Mouse (Mus musculus) mature B cell (primary cell): Measurements from ENCODE around the gene Gars.

Experiments
- in situ Hi-C: fragments of 300-500 bp; cut with MboI; formaldehyde crosslinking; loops from 2 replicates; pipeline ENCODE4 v1.14.3; 2019

Gars gene

DNA sequence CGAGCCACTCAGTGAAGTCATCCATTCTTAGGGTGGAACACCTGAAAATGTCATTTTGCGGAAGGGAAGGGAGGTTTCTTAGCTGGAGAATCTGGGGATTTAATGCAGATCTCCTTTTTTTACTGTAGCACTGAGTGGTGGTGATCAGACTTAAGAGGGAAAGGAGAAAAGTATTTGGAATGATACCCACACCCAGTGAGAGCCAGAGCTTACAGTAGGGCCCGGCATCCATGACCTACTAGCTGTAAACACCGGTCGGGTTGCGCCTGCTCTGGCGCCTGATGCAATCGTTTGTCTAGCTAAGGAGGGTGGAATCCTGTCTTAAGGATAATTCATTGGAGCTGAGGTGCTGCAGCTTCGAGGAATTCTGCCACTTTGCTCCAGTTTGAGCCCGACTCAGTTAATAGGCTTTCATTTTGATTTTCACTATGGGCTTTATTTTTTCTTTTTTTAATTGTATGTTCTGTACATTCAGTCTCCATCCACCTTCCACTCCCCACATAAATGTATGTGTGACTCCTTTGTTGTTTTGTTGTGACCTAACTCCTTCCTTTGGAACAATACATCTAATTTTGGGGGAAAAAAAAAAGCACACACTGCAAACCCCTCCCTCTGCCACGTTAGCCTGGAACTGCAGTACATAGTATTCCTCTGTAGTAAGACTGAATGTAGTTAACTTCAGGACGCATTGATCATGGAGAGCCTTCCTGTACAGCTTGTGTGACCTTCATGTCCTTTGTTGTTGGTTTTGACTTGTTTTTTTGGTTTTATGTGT is 1.1 kb downstream of the Gars start:
- in situ Hi-C loops, result no loop called here

DNA sequence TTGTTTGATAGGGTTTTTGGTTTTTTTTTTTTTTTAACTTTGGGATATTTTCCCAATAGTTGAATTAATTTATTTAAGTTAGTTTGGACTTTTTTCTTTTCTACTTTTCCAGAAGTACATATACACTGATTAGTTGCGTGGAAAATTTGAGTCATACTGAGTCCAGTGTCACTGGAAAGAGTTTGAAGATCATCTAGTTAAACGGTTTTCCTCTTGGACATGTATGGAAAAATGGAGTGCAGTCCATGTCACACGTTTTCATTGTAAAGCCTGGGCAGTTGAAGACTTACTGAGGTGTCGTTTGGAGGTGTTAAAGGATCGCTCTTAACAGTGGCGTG is 1.6 kb downstream of the Gars start:
- in situ Hi-C loops, result no loop called here

DNA sequence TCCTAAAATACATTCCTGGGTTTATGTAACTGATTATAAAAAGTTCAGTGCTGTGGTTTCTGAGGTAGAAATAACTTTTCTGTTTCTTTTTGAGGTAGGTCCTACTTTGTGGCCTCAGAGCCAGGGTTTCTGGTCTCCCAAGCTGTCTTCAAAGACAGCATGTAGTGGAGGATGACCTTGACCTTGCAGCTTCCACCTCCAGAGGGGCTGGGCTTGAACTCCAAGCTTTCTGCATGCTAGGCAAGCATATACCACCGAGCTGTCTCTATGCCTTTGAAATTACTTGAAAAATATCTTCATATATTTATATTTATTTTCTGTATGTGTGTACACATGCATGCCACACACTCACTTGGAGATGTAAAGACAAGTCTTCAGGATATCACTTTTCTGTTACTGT is 2.2 kb downstream of the Gars start:
- in situ Hi-C loops, result no loop called here

DNA sequence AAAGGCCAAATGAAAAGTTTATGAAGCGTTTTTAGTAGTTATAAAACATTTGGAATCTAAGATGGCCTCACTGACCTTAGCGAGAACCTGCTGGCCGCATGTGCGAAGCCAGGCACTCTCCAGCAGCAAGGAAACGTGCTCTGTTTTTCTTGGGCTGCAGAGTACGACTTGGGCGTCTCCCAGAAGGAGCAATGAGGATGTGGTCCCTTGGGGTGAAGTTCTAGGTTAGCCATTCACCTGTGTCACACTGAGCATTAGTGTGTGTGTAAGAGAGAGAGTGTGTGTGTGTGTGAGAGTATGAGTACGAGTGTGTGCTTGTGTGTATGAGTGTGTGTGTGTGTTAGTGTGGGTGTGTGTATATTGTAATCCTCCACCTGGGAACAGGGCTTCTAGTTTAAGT is 5.4 kb downstream of the Gars start:
- in situ Hi-C loops, result no loop called here

DNA sequence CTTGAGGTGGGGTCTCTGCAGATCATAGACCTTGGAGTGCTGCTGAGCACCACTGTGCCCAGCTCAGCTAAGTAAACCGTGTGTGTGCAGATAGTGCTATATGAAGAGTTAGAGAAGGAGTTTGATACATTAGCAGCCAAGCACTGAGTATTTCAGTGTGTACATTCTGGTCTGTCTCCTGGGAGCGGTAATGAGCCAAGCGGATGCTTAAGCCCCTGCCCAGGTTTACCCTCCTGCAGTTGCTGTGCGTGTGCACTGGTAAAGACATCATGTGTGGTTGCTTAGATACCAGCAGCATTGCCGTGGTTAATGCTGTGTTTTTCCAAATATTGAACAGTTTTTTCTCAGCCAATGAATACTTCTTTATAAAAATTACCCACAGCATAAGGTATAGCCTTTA is 6.7 kb downstream of the Gars start:
- in situ Hi-C loops, result no loop called here

DNA sequence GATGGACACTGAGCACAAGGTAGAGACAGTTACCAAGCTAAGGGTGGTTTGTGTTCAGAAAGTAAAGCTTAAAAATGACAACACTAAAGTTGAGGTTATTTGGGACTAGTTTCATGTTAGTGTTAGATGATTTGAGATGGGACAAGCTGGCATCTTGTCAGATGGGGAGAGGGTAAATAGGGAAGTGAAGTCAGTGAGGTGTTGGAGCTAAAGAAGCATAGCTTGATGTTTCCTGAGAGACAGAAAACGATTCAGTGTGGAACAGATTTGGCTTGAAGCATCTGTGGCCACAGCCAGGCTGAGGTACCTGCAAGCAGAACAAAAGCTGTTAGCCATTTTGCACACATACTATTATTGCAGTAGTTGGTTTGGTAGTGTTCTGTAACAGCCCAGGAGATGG is 7.5 kb downstream of the Gars start:
- in situ Hi-C loops, result no loop called here

- in situ Hi-C loops, result no loop called here
Measured at GRCm38 (mm10) chr6:55049186-55049585, 11.4 kb downstream of the Gars start.

- in situ Hi-C loops, result no loop called here
Measured at GRCm38 (mm10) chr6:55054491-55054890, 16.7 kb downstream of the Gars start.

DNA sequence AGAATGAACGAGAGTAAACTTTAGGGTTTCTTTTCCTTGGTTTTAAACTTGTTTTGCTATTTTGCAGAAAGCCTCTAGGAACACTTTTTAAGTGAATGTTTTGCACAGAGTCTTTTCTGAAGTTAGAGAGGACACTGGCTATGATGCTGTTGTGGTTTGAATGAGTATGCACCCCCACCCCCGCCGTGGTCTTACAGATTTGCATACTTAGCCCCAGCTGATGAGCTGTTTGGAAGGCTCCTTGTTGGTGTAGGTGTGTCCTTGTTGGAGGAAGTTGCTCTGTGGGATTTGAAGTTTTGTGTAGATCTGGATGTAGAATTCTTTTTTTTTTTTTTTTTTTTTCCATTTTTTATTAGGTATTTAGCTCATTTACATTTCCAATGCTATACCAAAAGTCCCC is 19.6 kb downstream of the Gars start:
- in situ Hi-C loops, result no loop called here

DNA sequence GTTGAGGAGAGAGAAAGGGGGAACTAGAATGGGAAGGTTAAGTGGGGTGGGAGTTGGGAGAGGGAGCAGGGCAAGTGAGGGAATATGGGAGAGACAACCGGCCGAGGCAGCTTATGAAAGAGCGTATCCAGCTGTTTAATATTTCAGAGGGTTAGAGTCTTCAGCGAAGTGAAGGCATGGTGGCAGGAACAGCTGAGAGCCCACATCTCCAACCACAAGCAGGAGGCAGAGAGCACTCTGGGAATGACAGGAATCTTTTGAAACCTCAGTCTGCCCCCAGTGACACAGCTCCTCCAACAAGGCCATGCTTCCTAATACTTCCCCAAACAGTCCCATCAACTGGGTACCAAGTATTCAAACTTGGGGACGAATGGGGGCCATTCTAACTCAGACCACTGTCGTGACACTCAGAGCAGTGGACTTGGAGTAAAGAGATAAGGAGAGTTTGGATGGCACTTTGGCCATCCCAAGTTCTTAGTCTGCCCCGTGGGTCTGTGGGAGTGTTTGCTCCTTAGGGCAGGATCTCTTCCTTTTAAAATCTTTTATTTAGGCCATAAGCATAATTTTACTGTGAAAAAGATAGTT is 22.5 kb downstream of the Gars start:
- in situ Hi-C loops, result no loop called here

- in situ Hi-C loops, result no loop called here
Measured at GRCm38 (mm10) chr6:55061328-55061727, 23.5 kb downstream of the Gars start.

GRCm38 (mm10) chr6:55062200-55062599 is 24.4 kb downstream of the Gars start:
- in situ Hi-C loops, result no loop called here

DNA sequence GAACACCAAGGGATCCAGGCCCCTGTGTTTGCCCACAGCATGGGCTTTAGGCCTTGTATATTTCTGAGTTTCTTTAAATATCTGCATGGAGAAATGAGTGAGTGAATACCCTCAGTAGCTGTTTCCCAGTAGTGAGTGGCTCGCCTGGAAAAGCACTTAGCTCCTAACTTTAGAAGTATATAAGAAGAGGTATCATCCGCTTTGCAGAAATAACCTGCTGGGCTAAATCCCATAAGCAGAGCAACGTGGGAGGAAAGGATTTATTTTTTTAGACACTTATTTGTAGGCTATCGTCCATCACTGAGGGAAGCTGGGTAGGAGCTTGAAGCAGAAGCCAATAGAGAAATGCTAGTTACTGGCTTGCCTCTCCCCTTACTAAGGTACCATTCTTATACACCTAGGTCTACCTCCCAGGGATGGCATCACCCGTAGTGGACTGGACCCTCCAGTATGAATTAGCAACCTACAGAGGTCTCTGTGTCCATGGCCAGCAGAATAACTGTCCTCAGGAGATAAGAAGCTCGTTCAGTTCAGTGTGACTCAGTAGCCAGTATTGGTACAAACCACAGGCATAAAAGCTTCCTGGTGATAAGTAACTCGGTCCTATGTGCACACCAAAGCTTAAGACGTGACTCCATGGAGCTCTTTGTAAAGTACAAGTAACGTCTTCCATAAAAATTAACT is 26.1 kb downstream of the Gars start:
- in situ Hi-C loops, result no loop called here

DNA sequence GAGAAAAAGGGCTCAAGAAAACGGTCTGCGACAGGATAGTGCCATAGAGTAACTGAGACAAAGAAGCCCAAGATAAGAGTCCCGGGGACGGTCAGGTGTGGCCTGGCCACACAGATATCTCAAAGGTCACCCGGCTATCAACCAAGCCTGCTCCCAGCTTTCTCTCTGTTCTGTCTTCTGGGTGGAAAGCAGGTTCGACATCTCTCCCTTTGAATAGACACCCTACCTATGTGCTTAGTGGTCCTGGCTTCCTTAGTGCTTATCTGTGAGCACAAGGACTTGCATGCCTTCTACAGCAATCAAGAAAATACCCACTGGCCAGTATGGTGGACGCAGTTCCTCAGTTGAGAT is 26.6 kb downstream of the Gars start:
- in situ Hi-C loops, result no loop called here

DNA sequence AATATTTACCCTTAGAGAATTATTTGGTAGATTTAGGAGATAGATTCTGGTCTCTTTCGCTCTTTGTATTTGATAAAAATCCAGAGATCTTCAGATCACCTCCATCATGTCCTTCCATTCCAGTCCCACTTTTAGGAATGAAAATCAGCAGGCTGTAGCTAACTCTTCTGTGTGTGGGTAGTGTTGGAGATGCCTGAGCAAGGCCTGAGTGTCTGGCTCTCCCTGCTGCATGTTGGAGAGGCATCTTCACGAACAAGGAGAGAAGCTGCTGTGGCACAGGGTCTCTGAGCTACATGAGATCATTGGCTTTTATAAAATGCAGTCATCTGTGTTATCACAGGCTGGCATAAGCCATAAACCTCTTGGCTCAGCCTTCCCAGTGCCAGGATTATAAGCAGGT is 28.1 kb downstream of the Gars start:
- in situ Hi-C loops, result no loop called here

- in situ Hi-C loops, result no loop called here
Measured at GRCm38 (mm10) chr6:55076561-55077255, 38.9 kb downstream of the Gars start.

GRCm38 (mm10) chr6:55081379-55081778 is 43.6 kb downstream of the Gars start:
- in situ Hi-C loops, result no loop called here

- in situ Hi-C loops, result no loop called here
Measured at GRCm38 (mm10) chr6:55082261-55083051, 44.6 kb downstream of the Gars start.

GRCm38 (mm10) chr6:55087355-55087754 is 49.5 kb downstream of the Gars start:
- in situ Hi-C loops, result no loop called here

DNA sequence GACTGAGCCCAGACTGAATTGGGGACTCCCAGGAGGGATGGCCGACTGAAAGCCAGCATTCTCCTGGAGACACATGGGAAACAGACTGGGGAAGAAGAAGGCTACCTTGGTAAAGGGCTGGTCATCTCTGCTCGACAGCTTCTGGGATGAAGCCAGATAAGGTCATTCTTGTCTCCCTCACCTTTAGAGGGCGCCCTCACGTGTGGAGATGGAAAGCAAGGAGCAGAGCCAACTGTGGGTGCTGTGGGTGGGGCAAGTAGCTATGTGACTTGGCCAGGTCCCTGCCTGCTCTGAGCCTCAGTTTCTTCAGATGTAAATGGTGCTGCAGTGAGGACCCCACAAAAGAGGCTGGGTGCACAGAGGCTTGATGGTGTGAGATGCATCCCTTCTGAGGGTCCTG is 52.8 kb downstream of the Gars start:
- in situ Hi-C loops, result no loop called here

- in situ Hi-C loops, result no loop called here
Measured at GRCm38 (mm10) chr6:55091396-55091795, 53.6 kb downstream of the Gars start.
